Mouse (Mus musculus) right cerebral cortex, postnatal 14 days (tissue): ENCODE results near the gene Olfr731.

Experiments
- DNase-seq: peaks from one replicate; pipeline ENCODE4 v3.0.0; 2022

Gene Olfr731

GRCm38 (mm10) chr14:50241766-50242165 is at the start of gene Olfr731:
TSS of gene Olfr731 (minus strand) at chr14:50241866.
- no peak for DNase-seq

GRCm38 (mm10) chr14:50284106-50284505 is 42.4 kb upstream of the Olfr731 start, which contains the start of gene Olfr732:
TSS of gene Olfr732 (minus strand) at chr14:50284206.
- no peak for DNase-seq

- no peak for DNase-seq
Observed at GRCm38 (mm10) chr14:50188098-50188497, 53.6 kb downstream of the Olfr731 start, which contains the start of gene Olfr730. TSS of gene Olfr730 (minus strand) at chr14:50188198.
